Mouse (Mus musculus) liver, embryonic 16.5 days (tissue): ENCODE measurements around the gene Man1a2. TPM values are rescaled to one million over a fixed set of nuclear protein-coding genes. Genes with fewer than 3 reads are reported as not detected.

ENCODE experiments used
- ATAC-seq: fragments of 200-750 bp; cut with Nextera tagmentation; 2 replicates; pipeline ENCODE4 v1.8.0; 2017; ENCODE audit warnings: low read depth, mild to moderate bottlenecking, moderate number of reproducible peaks, moderate library complexity
- H3K27ac ChIP-seq: fragments of 300-500 bp; sonication (generic); 2 replicates; pipeline ENCODE4 v1.5.1; 2014; ENCODE audit warnings: mild to moderate bottlenecking, low read length
- H3K27me3 ChIP-seq: fragments of 300-500 bp; sonication (generic); 2 replicates; pipeline ENCODE4 v1.6.1; 2014; ENCODE audit warnings: low read depth, low read length, mixed read lengths; ENCODE audit not compliant: control insufficient read depth, insufficient read depth
- H3K36me3 ChIP-seq: fragments of 300-500 bp; sonication (generic); 2 replicates; pipeline ENCODE4 v1.6.1; 2014; ENCODE audit warnings: mild to moderate bottlenecking; ENCODE audit not compliant: control insufficient read depth, insufficient read depth
- H3K4me1 ChIP-seq: fragments of 300-500 bp; sonication (generic); 2 replicates; pipeline ENCODE4 v1.6.1; 2014; ENCODE audit warnings: low read depth, low read length, mixed read lengths; ENCODE audit not compliant: control insufficient read depth
- H3K4me2 ChIP-seq: fragments of 300-500 bp; sonication (generic); 2 replicates; pipeline ENCODE4 v1.6.1; 2014; ENCODE audit warnings: low read depth, low read length, mixed read lengths
- H3K4me3 ChIP-seq: fragments of 300-500 bp; sonication (generic); 2 replicates; pipeline ENCODE4 v1.5.1; 2014; ENCODE audit warnings: low read depth, mild to moderate bottlenecking, low read length
- H3K9ac ChIP-seq: fragments of 300-500 bp; sonication (generic); 2 replicates; pipeline ENCODE4 v1.6.1; 2014; ENCODE audit warnings: low read depth, low read length
- H3K9me3 ChIP-seq: fragments of 300-500 bp; sonication (generic); replicated peaks from 2 replicates; pipeline ENCODE4 v1.6.1; 2016; ENCODE audit warnings: low read length; ENCODE audit not compliant: control insufficient read depth
- WGBS: fragments of 180-500 bp; shearing (Covaris S2); extraction: QIAGEN DNeasy Blood & Tissue Kit; methylation state at CpG from one replicate; pipeline ENCODE4 v1.1.7; 2014; ENCODE audit not compliant: insufficient replicate concordance; 5-methylcytosine and 5-hydroxymethylcytosine counted together
- polyA plus RNA-seq: library from polyadenylated mRNA; unstranded; fragments of >200 nt; fragmentation: Nextera tagmentation; extraction: Ambion mirVana; gene quantifications from 2 replicates; pipeline ENCODE4 v1.2.1, GENCODE M21; 2015

Man1a2 gene
- polyA plus RNA-seq, 1 experiment from 2014 or later = 20.5 TPM

- WGBS = 86% methylated on average over 2 of the region's 2 CpGs
- no peak overlapping the region for H3K4me2 ChIP-seq
- no peaks in the 10 kb centered on the region for H3K4me1 ChIP-seq
- H3K27me3 ChIP-seq = no peaks in the 10 kb centered on the region
- no peaks in the 10 kb centered on the region for H3K9me3 ChIP-seq
- no peak for ATAC-seq
- H3K36me3 ChIP-seq = peaks cover 5% of the 10 kb centered on the region; the same call in 1 of the 2 replicates
- no peak overlapping the region for H3K4me3 ChIP-seq
- H3K9ac ChIP-seq = no peak overlapping the region
- no peak overlapping the region for H3K27ac ChIP-seq
Measured at GRCm38 (mm10) chr3:100561561-100562175, 123.6 kb downstream of the Man1a2 start.

GRCm38 (mm10) chr3:100559431-100559830, 125.9 kb downstream of the Man1a2 start:
- Histone ChIP-seq H3K27me3 (no peaks in the 10 kb centered on the region), H3K4me3 (no peak overlapping the region), H3K4me2 (no peak overlapping the region), H3K4me1 (no peaks in the 10 kb centered on the region), H3K27ac (no peak overlapping the region), H3K36me3 (peaks cover 5% of the 10 kb centered on the region; the same call in 1 of the 2 replicates), H3K9ac (no peak overlapping the region), H3K9me3 (no peaks in the 10 kb centered on the region)
- 88% methylated on average over 7 of the region's 7 CpGs for WGBS
- ATAC-seq = no peak

- ATAC-seq = no peak
- Histone ChIP-seq H3K36me3 (peaks cover 5% of the 10 kb centered on the region; the same call in 1 of the 2 replicates), H3K9me3 (no peaks in the 10 kb centered on the region), H3K27me3 (no peaks in the 10 kb centered on the region), H3K4me1 (no peaks in the 10 kb centered on the region), H3K9ac (no peak overlapping the region), H3K4me2 (no peak overlapping the region), H3K4me3 (no peak overlapping the region), H3K27ac (no peak overlapping the region)
- 56% methylated on average over 4 of the region's 4 CpGs for WGBS
Measured at GRCm38 (mm10) chr3:100558211-100558708, 127.0 kb downstream of the Man1a2 start.

GRCm38 (mm10) chr3:100554843-100555242, 130.5 kb downstream of the Man1a2 start:
- no peak overlapping the region for H3K4me3 ChIP-seq

GRCm38 (mm10) chr3:100552171-100552570, 133.1 kb downstream of the Man1a2 start:
- H3K9me3 ChIP-seq = peaks cover 4% of the 10 kb centered on the region; the same call in 1 of the 2 replicates
- H3K27me3 ChIP-seq = no peaks in the 10 kb centered on the region
- no peak for ATAC-seq
- 69% methylated on average over 3 of the region's 3 CpGs for WGBS
- H3K9ac ChIP-seq = no peak overlapping the region
- no peak overlapping the region for H3K4me3 ChIP-seq
- H3K36me3 ChIP-seq = no peaks in the 10 kb centered on the region
- no peak overlapping the region for H3K4me2 ChIP-seq
- no peak overlapping the region for H3K27ac ChIP-seq
- peaks cover 17% of the 10 kb centered on the region for H3K4me1 ChIP-seq

More at GRCm38 (mm10) chr3:100554843-100555242, 130.5 kb downstream of the Man1a2 start:
- 50% methylated on average over 5 of the region's 5 CpGs for WGBS
- no peaks in the 10 kb centered on the region for H3K36me3 ChIP-seq
- H3K4me1 ChIP-seq = peaks cover 4% of the 10 kb centered on the region; the same call in 1 of the 2 replicates
- H3K4me2 ChIP-seq = no peak overlapping the region
- no peak for ATAC-seq
- no peaks in the 10 kb centered on the region for H3K27me3 ChIP-seq
- peaks cover 4% of the 10 kb centered on the region; the same call in 1 of the 2 replicates for H3K9me3 ChIP-seq
- no peak overlapping the region for H3K9ac ChIP-seq
- H3K27ac ChIP-seq = no peak overlapping the region

GRCm38 (mm10) chr3:100547913-100548292, 137.4 kb downstream of the Man1a2 start:
- ATAC-seq = peak; percentile 33; the same call in 1 of the 2 replicates
- Histone ChIP-seq H3K27me3 (no peaks in the 10 kb centered on the region), H3K9ac (peak overlapping the region; percentile 24), H3K4me1 (peaks cover 24% of the 10 kb centered on the region), H3K9me3 (peaks cover 4% of the 10 kb centered on the region; the same call in 1 of the 2 replicates), H3K27ac (peak overlapping the region; percentile 87), H3K36me3 (no peaks in the 10 kb centered on the region), H3K4me3 (peak overlapping the region; percentile 2), H3K4me2 (peak overlapping the region; percentile 51)
- WGBS = 60% methylated on average over 3 of the region's 3 CpGs

- peak overlapping the region; percentile 24 for H3K9ac ChIP-seq
- H3K27ac ChIP-seq = peak overlapping the region; percentile 87
- H3K4me2 ChIP-seq = peak overlapping the region; percentile 51
- WGBS = 27% methylated on average over 10 of the region's 10 CpGs
- H3K36me3 ChIP-seq = no peaks in the 10 kb centered on the region
- peak overlapping the region; percentile 2 for H3K4me3 ChIP-seq
- H3K4me1 ChIP-seq = peaks cover 24% of the 10 kb centered on the region
- H3K9me3 ChIP-seq = peaks cover 4% of the 10 kb centered on the region; the same call in 1 of the 2 replicates
- no peaks in the 10 kb centered on the region for H3K27me3 ChIP-seq
- ATAC-seq = peak; percentile 98
Measured at GRCm38 (mm10) chr3:100547162-100547912, 138.0 kb downstream of the Man1a2 start.

- Histone ChIP-seq H3K36me3 (no peaks in the 10 kb centered on the region), H3K27me3 (no peaks in the 10 kb centered on the region), H3K27ac (no peak overlapping the region), H3K9me3 (no peaks in the 10 kb centered on the region), H3K4me3 (no peak overlapping the region), H3K9ac (no peak overlapping the region), H3K4me1 (peaks cover 18% of the 10 kb centered on the region), H3K4me2 (no peak overlapping the region)
- 84% methylated on average over 2 of the region's 2 CpGs for WGBS
- no peak for ATAC-seq
Measured at GRCm38 (mm10) chr3:100536686-100537085, 148.6 kb downstream of the Man1a2 start.

- Histone ChIP-seq H3K27me3 (no peaks in the 10 kb centered on the region), H3K9me3 (no peaks in the 10 kb centered on the region), H3K36me3 (no peaks in the 10 kb centered on the region), H3K4me3 (no peak overlapping the region), H3K27ac (no peak overlapping the region), H3K9ac (no peak overlapping the region), H3K4me1 (peaks cover 18% of the 10 kb centered on the region), H3K4me2 (no peak overlapping the region)
- no peak for ATAC-seq
- 44% methylated on average over 4 of the region's 4 CpGs for WGBS
Measured at GRCm38 (mm10) chr3:100535902-100536301, 149.4 kb downstream of the Man1a2 start.
